Mouse (Mus musculus): ENCODE measurements around the gene Mtx3.

Mtx3 gene

DNA sequence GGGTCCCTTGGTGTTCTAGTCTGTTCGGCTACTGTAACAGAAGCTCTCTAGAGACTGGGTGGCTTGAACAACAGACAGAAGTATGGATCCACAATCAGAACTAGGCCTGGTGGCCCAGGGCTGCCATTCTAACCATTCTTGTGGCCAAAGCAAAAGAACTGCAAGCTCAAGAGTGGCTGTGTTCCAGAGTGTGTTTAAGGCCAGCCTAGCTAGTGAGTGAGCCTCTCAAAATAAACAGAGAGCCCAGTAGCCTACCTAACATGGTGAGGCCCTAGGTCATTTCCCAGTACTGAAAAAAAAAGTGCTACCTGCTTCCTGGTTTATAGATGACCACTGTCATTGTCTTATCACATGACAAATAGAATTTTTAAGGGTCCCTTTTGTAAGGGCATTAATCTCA lies 39.6 kb downstream of the Mtx3 start:
- no peak for DNase-seq

DNA sequence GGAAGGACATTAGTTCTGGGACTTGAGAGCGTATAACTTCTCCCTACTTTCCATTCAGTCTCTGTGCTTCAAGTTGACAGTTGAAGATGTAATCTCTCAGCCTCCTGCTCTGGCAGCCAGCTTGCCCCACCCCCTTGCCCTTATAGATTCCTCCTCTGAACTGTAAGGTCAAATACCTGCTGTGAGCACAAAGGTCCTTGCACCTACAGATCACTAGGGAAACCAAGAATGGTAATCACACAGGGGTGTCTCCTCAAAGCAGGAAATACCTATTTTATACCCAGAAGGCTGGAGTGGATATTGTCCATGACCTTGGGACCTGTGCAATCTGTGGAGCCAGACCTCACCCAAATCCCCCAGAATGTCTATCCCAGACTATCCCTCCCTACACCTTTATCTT lies 40.4 kb downstream of the Mtx3 start:
- no peak for DNase-seq

DNA sequence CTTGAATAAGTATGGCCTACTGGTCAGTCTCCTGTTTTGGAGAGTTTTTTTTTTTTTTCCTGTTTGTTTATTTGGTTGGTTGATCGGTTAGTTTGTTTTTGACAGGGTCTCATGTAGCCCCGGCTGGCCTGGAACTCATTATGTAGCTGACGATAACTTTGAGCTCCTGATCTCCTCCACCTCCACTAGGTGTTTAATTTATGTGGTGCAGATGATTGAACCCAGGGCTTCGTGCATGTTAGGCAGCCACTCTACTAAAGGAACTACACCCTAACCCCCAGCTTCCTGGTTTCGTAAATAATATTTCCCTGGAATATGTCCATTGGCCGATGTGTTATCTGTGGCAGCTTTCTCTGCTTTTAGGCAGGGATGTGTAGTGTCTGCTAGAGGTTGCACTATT lies 54.5 kb downstream of the Mtx3 start:
- DNase-seq, result peak in 1 of 2 experiments; percentile 1

DNA sequence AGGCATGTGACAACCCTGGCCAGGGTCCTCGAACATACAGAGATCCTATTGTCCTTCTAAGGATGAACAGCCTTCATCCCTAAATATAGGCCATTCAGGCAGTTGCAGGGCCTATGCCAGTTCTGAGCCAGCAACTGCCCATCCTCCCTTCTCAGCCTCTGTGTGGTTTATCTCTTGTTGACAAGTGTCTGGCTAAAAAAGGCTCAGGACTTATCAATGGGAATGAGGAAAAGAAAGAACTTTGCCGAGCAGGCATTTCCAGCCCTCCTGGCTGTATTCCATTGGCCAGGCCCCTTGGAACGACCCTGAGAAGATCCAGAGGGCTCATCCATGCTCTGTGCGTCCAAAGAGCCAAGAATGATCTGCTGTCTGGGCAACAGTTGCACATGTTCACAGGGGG lies 58.7 kb downstream of the Mtx3 start:
- DNase-seq, result no peak

DNA sequence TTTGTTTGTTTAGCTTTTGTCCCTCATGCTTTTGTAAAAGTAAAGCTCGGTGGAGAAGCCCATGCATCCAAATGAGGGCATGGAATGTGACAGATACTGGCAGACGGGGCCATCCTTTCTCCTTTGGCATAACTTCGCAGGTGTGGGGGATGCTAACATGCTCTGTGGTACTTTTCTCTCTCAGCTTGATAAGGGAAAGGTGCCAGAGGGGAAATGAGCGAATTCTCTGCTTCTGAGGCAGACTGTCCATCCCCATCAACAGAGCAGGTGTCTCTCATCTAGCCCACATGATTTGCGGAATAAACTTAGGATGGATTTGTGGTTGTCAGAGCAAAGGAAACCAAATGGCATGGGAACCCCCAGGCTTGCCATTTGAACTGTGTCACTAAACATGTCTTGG lies 61.4 kb downstream of the Mtx3 start:
- peak in 1 of 2 experiments; percentile 32 for DNase-seq

DNA sequence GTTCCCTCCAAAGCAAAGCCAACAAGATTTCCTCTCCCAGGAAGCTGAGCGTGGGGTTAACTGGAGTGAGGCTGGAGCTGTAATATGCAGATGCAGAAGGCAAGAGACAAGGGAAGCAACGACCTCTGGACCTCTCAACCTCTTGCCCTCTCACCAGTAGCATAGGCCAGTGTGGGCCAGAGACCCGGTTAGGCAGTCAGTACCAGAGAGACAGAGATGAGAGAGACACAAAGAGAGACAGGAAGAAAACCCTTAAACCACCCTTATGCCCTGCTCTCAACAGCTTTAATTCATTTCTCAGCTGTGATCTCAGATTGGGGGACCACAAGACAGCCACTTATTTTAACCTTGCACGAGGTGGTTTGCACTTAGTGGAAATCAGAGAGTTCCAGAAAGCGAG lies 62.8 kb downstream of the Mtx3 start:
- DNase-seq, result no peak
